Comparison of ENCODE assay signal across 27 mouse cellular contexts in the genomic region with DNA sequence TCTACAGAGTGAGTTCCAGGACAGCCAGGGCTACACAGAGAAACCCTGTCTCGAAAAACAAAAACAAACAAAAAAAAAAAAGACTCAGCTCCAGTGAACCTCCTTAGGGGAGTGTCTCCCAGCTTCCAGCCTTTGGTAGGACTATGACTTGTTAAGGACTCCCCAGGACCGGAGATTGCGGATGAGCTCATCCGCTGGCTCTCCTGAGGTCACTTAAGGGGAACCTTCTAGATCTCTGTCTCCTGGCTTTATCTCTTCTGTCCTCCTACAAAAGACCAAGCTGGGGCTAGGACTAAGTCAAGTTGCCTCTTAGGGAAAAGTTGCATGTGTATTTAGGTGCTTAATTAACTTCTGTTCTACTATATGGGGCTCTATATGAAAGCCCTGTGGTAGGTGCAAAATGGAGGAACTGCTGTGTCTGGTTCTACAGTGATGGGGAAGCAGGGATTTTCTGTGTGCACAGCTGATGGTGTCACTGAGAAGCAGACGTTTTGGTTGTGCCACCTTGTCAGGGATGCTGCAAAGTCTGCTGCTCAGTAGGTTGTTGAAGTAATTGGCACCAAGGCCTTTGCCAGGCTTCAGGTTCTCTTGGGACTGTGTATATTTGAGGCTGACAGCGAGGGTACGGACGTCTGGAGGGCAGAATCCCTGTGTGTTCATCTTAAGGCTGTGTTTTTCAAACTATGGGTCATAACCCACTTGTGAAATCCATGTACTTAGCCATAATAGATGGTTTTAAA. TPM values are rescaled to one million over a fixed set of nuclear protein-coding genes. Genes with fewer than 3 reads are reported as not detected.
A peak's percentile ranks its signal among the peaks of the same experiment; 100 is the strongest.
DNase-seq lines count a peak whose midpoint lies in the region; ATAC-seq and TF ChIP-seq lines count a peak whose summit lies in the region.
"Had no signal": no experiment of that assay in that cellular context is flagged by ENCODE, and none has a peak within 500 bp of the region (broad histone marks: within the 10 kb centered on the region; RNA-seq: fewer than 3 reads in every experiment).

No protein-coding gene starts in this region.

- H3K27ac ChIP-seq in heart, embryonic 10.5 days = no peak overlapping the region
- H3K27ac ChIP-seq in bone marrow macrophage, adult 2 months (ENCODE audit: insufficient read depth, low read depth, low read length) = peak overlapping the region; percentile 25; the same call in 1 of the 2 replicates
- H3K27ac ChIP-seq in liver, embryonic 13.5 days = peak overlapping the region; percentile 99
- peak overlapping the region; percentile 99 for H3K27ac ChIP-seq in liver, embryonic 16.5 days (ENCODE audit: low read length)
- H3K27ac ChIP-seq in midbrain, embryonic 16.5 days (ENCODE audit: low read length) = no peak overlapping the region
- H3K27ac ChIP-seq: embryonic facial prominence, embryonic 12.5 days; embryonic facial prominence, embryonic 15.5 days; forebrain, embryonic 10.5 days; forebrain, embryonic 13.5 days; heart, adult 2 months; hindbrain, embryonic 10.5 days; hindbrain, embryonic 13.5 days had no signal

- TF ChIP-seq CTCF in bone marrow macrophage, adult 2 months (IDR thresholded peaks at IDR 0.05; ENCODE audit: low read depth, low read length) = no peak

- intact Hi-C loops in heart, postnatal 10 days (cut with DNase I) = no loop called here

- no peaks in the 10 kb centered on the region for H3K9me3 ChIP-seq in heart, embryonic 10.5 days
- no peaks in the 10 kb centered on the region for H3K9me3 ChIP-seq in liver, embryonic 13.5 days (replicated peaks)
- H3K9me3 ChIP-seq in liver, embryonic 16.5 days (replicated peaks; ENCODE audit: control insufficient read depth, low read length) = no peaks in the 10 kb centered on the region
- H3K9me3 ChIP-seq in midbrain, embryonic 16.5 days (replicated peaks; ENCODE audit: control insufficient read depth, low read length, poor library complexity, severe bottlenecking) = no peaks in the 10 kb centered on the region
- H3K9me3 ChIP-seq: embryonic facial prominence, embryonic 12.5 days; embryonic facial prominence, embryonic 15.5 days; forebrain, embryonic 10.5 days; forebrain, embryonic 13.5 days; hindbrain, embryonic 10.5 days; hindbrain, embryonic 13.5 days had no signal

- ATAC-seq in liver, embryonic 13.5 days (ENCODE audit: low read depth) = no peak
- ATAC-seq in liver, embryonic 16.5 days (ENCODE audit: low read depth) = no peak
- ATAC-seq in midbrain, embryonic 16.5 days = no peak
- ATAC-seq: activated CD4-positive, CD25-positive, alpha-beta regulatory T cell, adult 4 months; forebrain, embryonic 13.5 days; forebrain, embryonic 16.5 days; hindbrain, embryonic 16.5 days had no signal

- H3K4me1 ChIP-seq in heart, embryonic 10.5 days = peaks cover 35% of the 10 kb centered on the region
- peaks cover 23% of the 10 kb centered on the region for H3K4me1 ChIP-seq in bone marrow macrophage, adult 2 months (ENCODE audit: control insufficient read depth, insufficient read depth, low read length)
- H3K4me1 ChIP-seq in liver, embryonic 13.5 days (replicated peaks) = peaks cover 68% of the 10 kb centered on the region
- H3K4me1 ChIP-seq in liver, embryonic 16.5 days (ENCODE audit: control insufficient read depth, low read depth, low read length) = peaks cover 42% of the 10 kb centered on the region
- peaks cover 20% of the 10 kb centered on the region for H3K4me1 ChIP-seq in midbrain, embryonic 16.5 days (ENCODE audit: control insufficient read depth, insufficient read depth, low read length)

- no peaks in the 10 kb centered on the region for H3K27me3 ChIP-seq in heart, embryonic 10.5 days (ENCODE audit: insufficient read depth, poor library complexity, severe bottlenecking)
- H3K27me3 ChIP-seq in liver, embryonic 13.5 days = no peaks in the 10 kb centered on the region
- H3K27me3 ChIP-seq in liver, embryonic 16.5 days (ENCODE audit: control insufficient read depth, insufficient read depth, low read depth, low read length) = no peaks in the 10 kb centered on the region
- H3K27me3 ChIP-seq in midbrain, embryonic 16.5 days (ENCODE audit: control insufficient read depth, insufficient read depth, low read depth, low read length) = no peaks in the 10 kb centered on the region
- H3K27me3 ChIP-seq: embryonic facial prominence, embryonic 12.5 days; embryonic facial prominence, embryonic 15.5 days; forebrain, embryonic 13.5 days; hindbrain, embryonic 13.5 days had no signal

- no peaks in the 10 kb centered on the region for H3K36me3 ChIP-seq in heart, embryonic 10.5 days
- peaks cover 10% of the 10 kb centered on the region; the same call in 1 of the 2 replicates for H3K36me3 ChIP-seq in liver, embryonic 13.5 days
- H3K36me3 ChIP-seq in liver, embryonic 16.5 days (ENCODE audit: control insufficient read depth, insufficient read depth) = no peaks in the 10 kb centered on the region
- no peaks in the 10 kb centered on the region for H3K36me3 ChIP-seq in midbrain, embryonic 16.5 days (ENCODE audit: control insufficient read depth, insufficient read depth, low read length)
- H3K36me3 ChIP-seq: embryonic facial prominence, embryonic 12.5 days; hindbrain, embryonic 13.5 days had no signal

- TF ChIP-seq POLR2A in bone marrow macrophage, adult 2 months (IDR thresholded peaks at IDR 0.05; ENCODE audit: borderline replicate concordance, low read depth, low read length) = no peak

- peak overlapping the region; percentile 100 for H3K9ac ChIP-seq in liver, embryonic 13.5 days
- H3K9ac ChIP-seq in liver, embryonic 16.5 days (ENCODE audit: low read depth, low read length) = peak overlapping the region; percentile 23
- no peak overlapping the region for H3K9ac ChIP-seq in midbrain, embryonic 16.5 days (ENCODE audit: low read depth, low read length)
- H3K9ac ChIP-seq: embryonic facial prominence, embryonic 12.5 days; embryonic facial prominence, embryonic 15.5 days; forebrain, embryonic 13.5 days; hindbrain, embryonic 13.5 days had no signal

- peak; percentile 69 for DNase-seq in heart, embryonic 10.5 days (ENCODE audit: low spot score)
- no peak for DNase-seq in heart, postnatal 10 days
- no peak for DNase-seq in liver, embryonic 13.5 days
- no peak for DNase-seq in layer of hippocampus, adult 8-10 months (ENCODE audit: low spot score in 2 of 2)
- DNase-seq in frontal cortex, postnatal 25 days (ENCODE audit: low spot score in 2 of 2) = no peak
- DNase-seq: adrenal gland, adult 8-10 months; adrenal gland, postnatal 36 days; cerebellum, adult 11 months; cerebellum, adult 2 months; cerebellum, adult 9-11 months; cerebellum, postnatal 25 days; gastrocnemius, adult 2 months; gastrocnemius, postnatal 14 days; heart, adult 2 months; heart, postnatal 36 days had no signal

- 81% methylated on average over 8 of the region's 8 CpGs for WGBS in heart, embryonic 10.5 days
- 83% methylated on average over 8 of the region's 8 CpGs for WGBS in liver, embryonic 13.5 days (ENCODE audit: insufficient replicate concordance)
- WGBS in liver, embryonic 16.5 days (ENCODE audit: insufficient replicate concordance) = 84% methylated on average over 8 of the region's 8 CpGs
- 88% methylated on average over 8 of the region's 8 CpGs for WGBS in midbrain, embryonic 16.5 days

- no peak overlapping the region for H3K4me3 ChIP-seq in heart, embryonic 10.5 days
- no peak overlapping the region for H3K4me3 ChIP-seq in bone marrow macrophage, adult 2 months (ENCODE audit: insufficient read depth, low read length)
- H3K4me3 ChIP-seq in liver, embryonic 13.5 days (replicated peaks) = no peak overlapping the region
- H3K4me3 ChIP-seq in liver, embryonic 16.5 days (ENCODE audit: low read depth, low read length) = no peak overlapping the region
- H3K4me3 ChIP-seq in midbrain, embryonic 16.5 days (ENCODE audit: low read depth, low read length) = no peak overlapping the region
- H3K4me3 ChIP-seq: embryonic facial prominence, embryonic 12.5 days; embryonic facial prominence, embryonic 15.5 days; forebrain, embryonic 10.5 days; forebrain, embryonic 13.5 days; gastrocnemius, adult 2 months; heart, adult 2 months; hindbrain, embryonic 10.5 days; hindbrain, embryonic 13.5 days had no signal

- peak overlapping the region; percentile 72 for H3K4me2 ChIP-seq in liver, embryonic 13.5 days
- peak overlapping the region; percentile 92 for H3K4me2 ChIP-seq in liver, embryonic 16.5 days (ENCODE audit: low read depth, low read length)
- no peak overlapping the region for H3K4me2 ChIP-seq in midbrain, embryonic 16.5 days (ENCODE audit: low read length)
- H3K4me2 ChIP-seq: embryonic facial prominence, embryonic 12.5 days; embryonic facial prominence, embryonic 15.5 days; forebrain, embryonic 13.5 days; hindbrain, embryonic 13.5 days had no signal

RNA-seq across cellular contexts. Expression of a gene that starts 2.7 kb away (rescaled TPM):
- polyA plus RNA-seq in heart, embryonic 10.5 days (2016; fragmentation: Nextera tagmentation; extraction: Ambion mirVana) = 24.4 and 26.3 TPM in 2 replicates
- total RNA-seq in heart, postnatal 10 days (2021) = 100 to 1,000 TPM; 135 to 147 TPM
- 226 and 227 TPM in 2 replicates for polyA plus RNA-seq in bone marrow macrophage, adult 2 months (2012; ENCODE audit: insufficient read depth, insufficient read length, missing spikeins)
- 55.6 and 62.5 TPM in 2 replicates for polyA plus RNA-seq in liver, embryonic 13.5 days (2015; fragmentation: Nextera tagmentation; extraction: Ambion mirVana)
- 42.9 and 46.1 TPM in 2 replicates for polyA plus RNA-seq in liver, embryonic 16.5 days (2015; fragmentation: Nextera tagmentation; extraction: Ambion mirVana)
- polyA plus RNA-seq in midbrain, embryonic 16.5 days (2015; fragmentation: Nextera tagmentation; extraction: Ambion mirVana) = 32.7 and 33.7 TPM in 2 replicates
- 100 to 1,000 TPM; 109 to 123 (median 113) TPM for total RNA-seq in layer of hippocampus, adult 8-10 months (2022)

Comparison
In these comparisons a context has a peak if more than half of its experiments do, and no peak if none do; other contexts are left out.
1. H3K27ac ChIP-seq: peak in bone marrow macrophage, adult 2 months (single experiment), liver, embryonic 13.5 days (single experiment) and liver, embryonic 16.5 days (single experiment); none in heart, embryonic 10.5 days (single experiment) and midbrain, embryonic 16.5 days (single experiment).